Mouse (Mus musculus): Measurements from ENCODE around the gene Doc2b.

GRCm38 (mm10) chr11:75836240-75836610, 40.4 kb upstream of the Doc2b start:
- TF ChIP-seq EP300 (IDR thresholded peaks at IDR 0.05; ENCODE audit: low read depth), result no peak
- no peak for TF ChIP-seq CTCF (IDR thresholded peaks at IDR 0.05; ENCODE audit: low read depth)
